Mouse (Mus musculus) liver, postnatal 0 days (tissue): ENCODE results near the gene Sspn.

Experiments
- CTCF ChIP-seq: sonication (generic); IDR thresholded peaks from 2 replicates; pipeline ENCODE4 v1.5.1; 2016; ENCODE audit warnings: antibody characterized with exemption, low read depth
- EP300 ChIP-seq: IDR thresholded peaks from 2 replicates; pipeline ENCODE4 v1.6.1; 2016; ENCODE audit warnings: antibody characterized with exemption, low read depth, mild to moderate bottlenecking

GRCm38 (mm10) chr6:145892381-145893265, 38.8 kb upstream of the Sspn start:
- TF ChIP-seq CTCF (no peak), EP300 (no peak)
